Mouse (Mus musculus): Measurements from ENCODE around the gene Rpl9-ps1. TPM values are rescaled to one million over a fixed set of nuclear protein-coding genes. Genes with fewer than 3 reads are reported as not detected.

The Rpl9-ps1 gene
- total and polyA plus RNA-seq, 3 experiments = 0.26 TPM; not detected in 2

DNA sequence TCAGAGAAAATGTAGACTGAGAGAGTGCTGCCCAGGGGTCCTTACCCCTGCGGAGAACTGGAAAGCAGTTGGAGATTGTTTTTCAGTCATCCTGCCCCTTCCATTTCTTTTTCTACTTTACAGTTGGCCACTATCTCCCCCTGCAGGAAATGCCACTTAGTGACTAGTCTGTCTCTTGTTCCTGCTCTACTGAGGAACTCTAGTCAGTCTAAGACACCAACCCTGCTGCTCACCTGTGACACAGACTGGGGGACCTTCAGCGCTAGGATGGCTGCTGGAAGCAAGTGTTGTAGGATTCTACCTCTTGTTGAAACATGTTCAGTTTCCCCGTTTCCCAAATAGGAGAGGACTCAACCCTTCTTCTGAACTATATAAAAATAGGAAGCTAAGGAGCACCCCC lies 5.9 kb downstream of the Rpl9-ps1 start:
- Histone ChIP-seq H3K4me1 (ENCODE audit: control insufficient read depth in 1 of 2, insufficient read depth in 2 of 2, low read length in 2 of 2) (peaks cover 4 to 9% of the 10 kb centered on the region in 2 experiments; a peak in 3 of 4 replicates), H3K36me3 (ENCODE audit: control insufficient read depth in 1 of 2, insufficient read depth in 2 of 2, low read length in 2 of 2) (peaks cover 0 to 12% of the 10 kb centered on the region in 2 experiments; a peak in 2 of 4 replicates), H3K9ac (ENCODE audit: control insufficient read depth, low read depth, low read length, poor library complexity, severe bottlenecking) (no peak overlapping the region), H3K79me2 (ENCODE audit: control insufficient read depth, insufficient read depth, low read length, poor library complexity) (no peaks in the 10 kb centered on the region), H3K27me3 (ENCODE audit: control insufficient read depth in 1 of 2, insufficient read depth in 2 of 2, low read length in 2 of 2) (peaks cover 9 to 17% of the 10 kb centered on the region in 2 experiments), H3K27ac (ENCODE audit: control insufficient read depth, low read depth, low read length) (no peak overlapping the region), H3K4me3 (ENCODE audit: control insufficient read depth in 1 of 2, insufficient read depth in 1 of 2, low read depth in 2 of 2, low read length in 2 of 2) (no peak overlapping the region), H3K9me3 (replicated peaks; ENCODE audit: insufficient read depth, low read length) (no peaks in the 10 kb centered on the region)
- TF ChIP-seq SMC3 (IDR thresholded peaks at IDR 0.05; ENCODE audit: low read depth, low read length) (peak; percentile 65), HCFC1 (IDR thresholded peaks at IDR 0.05; ENCODE audit: low read depth, low read length) (no peak), ELF1 (IDR thresholded peaks at IDR 0.05; ENCODE audit: low read depth, low read length) (no peak), TAL1 (IDR thresholded peaks at IDR 0.05; ENCODE audit: low read length) (no peak), GATA1 (IDR thresholded peaks at IDR 0.05; ENCODE audit: low read depth, low read length) (no peak), RAD21 (IDR thresholded peaks at IDR 0.05; ENCODE audit: low read depth, low read length) (peak; percentile 69), ETS1 (IDR thresholded peaks at IDR 0.05; ENCODE audit: low read depth, low read length) (no peak), ZC3H11A (IDR thresholded peaks at IDR 0.05; ENCODE audit: low read depth, low read length) (peak; percentile 29; the same call in 1 of the 2 replicates), CTCF (IDR thresholded peaks at IDR 0.05 in 2 of 3, conservative IDR thresholded peaks at IDR 0.05 in 1 of 3; ENCODE audit: control insufficient read depth in 1 of 3, insufficient read depth in 1 of 3, low read depth in 2 of 3, low read length in 3 of 3, poor library complexity in 1 of 3, severe bottlenecking in 1 of 3) (peak; percentile 9 to 66 (median 42); a peak in 4 of 6 replicates), RCOR1 (IDR thresholded peaks at IDR 0.05; ENCODE audit: low read depth, low read length) (no peak)
- peak; percentile 53 for DNase-seq (ENCODE audit: low read depth, low spot score)

DNA sequence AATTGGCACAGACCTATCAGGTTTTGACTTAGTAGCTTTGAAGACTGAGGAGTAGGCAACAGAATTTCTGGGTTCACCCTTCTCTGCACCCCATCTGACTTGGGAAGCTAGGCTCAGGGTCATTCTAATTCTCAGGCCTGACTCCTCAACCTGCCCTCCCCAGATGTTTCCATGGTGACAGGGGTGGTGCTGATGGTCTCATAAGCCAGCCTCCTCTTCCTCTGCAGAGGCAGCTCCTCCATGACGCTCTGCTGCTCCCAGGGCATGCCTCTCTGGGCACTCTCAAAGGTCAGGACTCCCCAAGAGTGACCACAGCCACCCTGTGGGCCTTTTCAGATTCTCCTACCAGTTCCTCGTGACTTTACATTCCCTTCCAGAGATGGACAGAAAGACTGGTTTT lies 6.5 kb downstream of the Rpl9-ps1 start:
- H3K4me1 ChIP-seq (ENCODE audit: control insufficient read depth in 1 of 2, insufficient read depth in 2 of 2, low read length in 2 of 2) = peaks cover 4 to 9% of the 10 kb centered on the region in 2 experiments; a peak in 3 of 4 replicates
- H3K27ac ChIP-seq (ENCODE audit: control insufficient read depth, low read depth, low read length) = no peak overlapping the region
- H3K4me3 ChIP-seq (ENCODE audit: control insufficient read depth in 1 of 2, insufficient read depth in 1 of 2, low read depth in 2 of 2, low read length in 2 of 2) = no peak overlapping the region
- H3K79me2 ChIP-seq (ENCODE audit: control insufficient read depth, insufficient read depth, low read length, poor library complexity) = no peaks in the 10 kb centered on the region
- no peak overlapping the region for H3K9ac ChIP-seq (ENCODE audit: control insufficient read depth, low read depth, low read length, poor library complexity, severe bottlenecking)
- peaks cover 0 to 12% of the 10 kb centered on the region in 2 experiments; a peak in 2 of 4 replicates for H3K36me3 ChIP-seq (ENCODE audit: control insufficient read depth in 1 of 2, insufficient read depth in 2 of 2, low read length in 2 of 2)
- H3K27me3 ChIP-seq (ENCODE audit: control insufficient read depth in 1 of 2, insufficient read depth in 2 of 2, low read length in 2 of 2) = peaks cover 11 to 19% of the 10 kb centered on the region in 2 experiments
- DNase-seq (ENCODE audit: low read depth, low spot score) = no peak
- no peaks in the 10 kb centered on the region for H3K9me3 ChIP-seq (replicated peaks; ENCODE audit: insufficient read depth, low read length)
- no peak for TF ChIP-seq GATA1 (IDR thresholded peaks at IDR 0.05; ENCODE audit: low read depth, low read length)
- TF ChIP-seq POLR2AphosphoS5 (IDR thresholded peaks at IDR 0.05; ENCODE audit: borderline replicate concordance, low read depth, low read length) = no peak
- no peak for TF ChIP-seq TCF12 (IDR thresholded peaks at IDR 0.05; ENCODE audit: low read depth, low read length)

DNA sequence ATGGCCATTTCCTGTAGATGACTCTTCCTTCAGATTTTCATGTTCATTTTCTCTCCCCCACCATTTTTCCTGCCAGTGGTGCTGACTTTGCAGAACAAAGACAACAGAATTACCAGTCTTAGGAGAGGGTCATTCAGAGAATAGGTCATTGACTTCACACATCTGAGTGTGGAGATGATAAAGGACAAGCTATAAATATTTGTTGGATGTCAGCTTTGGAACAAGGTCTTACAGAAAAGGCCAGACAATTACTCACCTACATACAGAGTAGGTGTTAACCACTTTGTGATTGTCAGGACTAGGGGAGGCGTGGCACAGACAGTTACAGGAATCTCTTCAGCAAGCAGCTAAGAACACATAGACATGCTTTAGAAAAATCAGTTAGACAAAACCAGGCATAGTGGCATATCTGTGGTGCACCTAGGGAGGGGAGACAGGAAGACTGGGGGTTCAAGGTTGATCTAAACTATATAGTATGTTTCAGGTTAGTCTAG lies 8.6 kb downstream of the Rpl9-ps1 start:
- H3K36me3 ChIP-seq (ENCODE audit: control insufficient read depth in 1 of 2, insufficient read depth in 2 of 2, low read length in 2 of 2) = peaks cover 0 to 12% of the 10 kb centered on the region in 2 experiments; a peak in 2 of 4 replicates
- TF ChIP-seq CHD1 (IDR thresholded peaks at IDR 0.05; ENCODE audit: low read depth, low read length) (no peak), EP300 (IDR thresholded peaks at IDR 0.05; ENCODE audit: low read depth in 1 of 2, low read length in 2 of 2) (no peak), RAD21 (IDR thresholded peaks at IDR 0.05; ENCODE audit: low read depth, low read length) (no peak), TCF12 (IDR thresholded peaks at IDR 0.05; ENCODE audit: low read depth, low read length) (no peak), KAT2A (conservative IDR thresholded peaks at IDR 0.05; ENCODE audit: low read depth, low read length) (no peak)
- peaks cover 1 to 9% of the 10 kb centered on the region in 2 experiments; a peak in 3 of 4 replicates for H3K4me1 ChIP-seq (ENCODE audit: control insufficient read depth in 1 of 2, insufficient read depth in 2 of 2, low read length in 2 of 2)

More for the DNA sequence above, 8.6 kb downstream of the Rpl9-ps1 start:
- Histone ChIP-seq H3K27me3 (ENCODE audit: control insufficient read depth in 1 of 2, insufficient read depth in 2 of 2, low read length in 2 of 2) (peaks cover 18 to 31% of the 10 kb centered on the region in 2 experiments), H3K27ac (ENCODE audit: control insufficient read depth, low read depth, low read length) (no peak overlapping the region), H3K9ac (ENCODE audit: control insufficient read depth, low read depth, low read length, poor library complexity, severe bottlenecking) (no peak overlapping the region), H3K4me3 (ENCODE audit: control insufficient read depth in 1 of 2, insufficient read depth in 1 of 2, low read depth in 2 of 2, low read length in 2 of 2) (no peak overlapping the region), H3K9me3 (replicated peaks; ENCODE audit: insufficient read depth, low read length) (no peaks in the 10 kb centered on the region), H3K79me2 (ENCODE audit: control insufficient read depth, insufficient read depth, low read length, poor library complexity) (no peaks in the 10 kb centered on the region)
- DNase-seq (ENCODE audit: low read depth, low spot score) = no peak

Data from MEL (cell line).